Mouse (Mus musculus) stomach, embryonic 16.5 days (tissue): ENCODE results near the gene Gfy. TPM values are rescaled to one million over a fixed set of nuclear protein-coding genes. Genes with fewer than 3 reads are reported as not detected.

Experiments
- ATAC-seq: fragments of 200-750 bp; cut with Nextera tagmentation; 2 replicates; pipeline ENCODE4 v1.8.0; 2017; ENCODE audit warnings: moderate number of reproducible peaks, moderate TSS enrichment; ENCODE audit not compliant: insufficient read depth, low FRiP score
- H3K27ac ChIP-seq: fragments of 300-500 bp; sonication (generic); 2 replicates; pipeline ENCODE4 v1.5.1; 2014; ENCODE audit warnings: low read length
- H3K27me3 ChIP-seq: fragments of 300-500 bp; sonication (generic); 2 replicates; pipeline ENCODE4 v1.6.1; 2014; ENCODE audit warnings: low read length, control low read depth, mixed read lengths; ENCODE audit not compliant: control insufficient read depth, insufficient read depth
- H3K36me3 ChIP-seq: fragments of 300-500 bp; sonication (generic); 2 replicates; pipeline ENCODE4 v1.6.1; 2014; ENCODE audit warnings: low read length; ENCODE audit not compliant: control insufficient read depth, insufficient read depth
- H3K4me1 ChIP-seq: fragments of 300-500 bp; sonication (generic); 2 replicates; pipeline ENCODE4 v1.6.1; 2014; ENCODE audit warnings: low read length, control low read depth, mixed read lengths; ENCODE audit not compliant: control insufficient read depth, insufficient read depth
- H3K4me2 ChIP-seq: fragments of 300-500 bp; sonication (generic); 2 replicates; pipeline ENCODE4 v1.6.1; 2014; ENCODE audit warnings: low read depth, low read length, mixed read lengths
- H3K4me3 ChIP-seq: fragments of 300-500 bp; sonication (generic); replicated peaks from 2 replicates; pipeline ENCODE4 v1.5.1; 2014; ENCODE audit warnings: mild to moderate bottlenecking, low read length
- H3K9ac ChIP-seq: fragments of 300-500 bp; sonication (generic); 2 replicates; pipeline ENCODE4 v1.6.1; 2014; ENCODE audit warnings: low read length
- H3K9me3 ChIP-seq: fragments of 300-500 bp; sonication (generic); replicated peaks from 2 replicates; pipeline ENCODE4 v1.6.1; 2016; ENCODE audit warnings: low read length, control low read depth; ENCODE audit not compliant: control insufficient read depth
- WGBS: fragments of 180-500 bp; shearing (Covaris S2); extraction: QIAGEN DNeasy Blood & Tissue Kit; methylation state at CpG from one replicate; pipeline ENCODE4 v1.1.7; 2014; 5-methylcytosine and 5-hydroxymethylcytosine counted together
- microRNA-seq: library from miRNA; unstranded; fragments of <30 nt; microRNA quantifications from one replicate; pipeline ENCODE4, GENCODE M21; 2016
- polyA plus RNA-seq: library from polyadenylated mRNA; unstranded; fragments of >200 nt; fragmentation: Nextera tagmentation; extraction: Ambion mirVana; gene quantifications from 2 replicates; pipeline ENCODE4 v1.2.1, GENCODE M21; 2015

The Gfy gene
- polyA plus RNA-seq, 1 experiment from 2014 or later = not detected

GRCm38 (mm10) chr7:45129776-45130512 lies 49.4 kb downstream of the Gfy start:
- H3K9ac ChIP-seq = peak overlapping the region; percentile 73
- ATAC-seq = no peak
- WGBS = 56% methylated on average over 15 of the region's 15 CpGs
- peak overlapping the region; percentile 84 for H3K27ac ChIP-seq
- peak overlapping the region; percentile 50 for H3K4me3 ChIP-seq
- H3K4me2 ChIP-seq = peak overlapping the region; percentile 68
- H3K4me1 ChIP-seq = peaks cover 23% of the 10 kb centered on the region
- H3K27me3 ChIP-seq = no peaks in the 10 kb centered on the region
- H3K36me3 ChIP-seq = peaks cover 15% of the 10 kb centered on the region
- peaks cover 4% of the 10 kb centered on the region; the same call in 1 of the 2 replicates for H3K9me3 ChIP-seq

GRCm38 (mm10) chr7:45129318-45129717 lies 50.1 kb downstream of the Gfy start:
- Histone ChIP-seq H3K4me3 (peak overlapping the region; percentile 50), H3K36me3 (peaks cover 15% of the 10 kb centered on the region), H3K4me2 (peak overlapping the region; percentile 68), H3K4me1 (peaks cover 24% of the 10 kb centered on the region), H3K9me3 (peaks cover 4% of the 10 kb centered on the region; the same call in 1 of the 2 replicates), H3K9ac (peak overlapping the region; percentile 73), H3K27me3 (no peaks in the 10 kb centered on the region), H3K27ac (peak overlapping the region; percentile 84)
- ATAC-seq = no peak
- WGBS = under 1% methylated on average over 17 of the region's 17 CpGs

GRCm38 (mm10) chr7:45128624-45129246 lies 50.6 kb downstream of the Gfy start, which contains the start of gene Rpl13a:
TSS of gene Rpl13a (minus strand) at chr7:45128761.
- H3K4me1 ChIP-seq = peaks cover 24% of the 10 kb centered on the region

GRCm38 (mm10) chr7:45127700-45128224 lies 51.6 kb downstream of the Gfy start:
- Histone ChIP-seq H3K9me3 (no peaks in the 10 kb centered on the region), H3K4me2 (peak overlapping the region; percentile 69), H3K4me1 (peaks cover 29% of the 10 kb centered on the region), H3K9ac (peak overlapping the region; percentile 99), H3K27ac (peak overlapping the region; percentile 84), H3K36me3 (peaks cover 15% of the 10 kb centered on the region), H3K27me3 (no peaks in the 10 kb centered on the region), H3K4me3 (peak overlapping the region; percentile 62)
- WGBS = 2% methylated on average over 6 of the region's 6 CpGs
- ATAC-seq = no peak

More at GRCm38 (mm10) chr7:45128624-45129246, 50.6 kb downstream of the Gfy start, which contains the start of gene Rpl13a:
- H3K4me3 ChIP-seq = peak within 1 kb of the TSS; percentile 62
- peaks cover 4% of the 10 kb centered on the region; the same call in 1 of the 2 replicates for H3K9me3 ChIP-seq
- peak within 1 kb of the TSS; percentile 69 for H3K4me2 ChIP-seq
- under 1% methylated on average over 48 of the region's 48 CpGs for WGBS
- H3K36me3 ChIP-seq = peaks cover 15% of the 10 kb centered on the region
- peak within 1 kb of the TSS; percentile 84 for H3K27ac ChIP-seq
- peak; percentile 94 for ATAC-seq
- no peaks in the 10 kb centered on the region for H3K27me3 ChIP-seq
- H3K9ac ChIP-seq = peak within 1 kb of the TSS; percentile 99

GRCm38 (mm10) chr7:45126844-45127699 lies 52.3 kb downstream of the Gfy start:
- peaks cover 17% of the 10 kb centered on the region for H3K36me3 ChIP-seq
- WGBS = 32% methylated on average over 21 of the region's 21 CpGs
- peak overlapping the region; percentile 99 for H3K9ac ChIP-seq
- H3K4me2 ChIP-seq = peak overlapping the region; percentile 69
- H3K4me1 ChIP-seq = peaks cover 36% of the 10 kb centered on the region
- ATAC-seq = no peak
- H3K27ac ChIP-seq = peak overlapping the region; percentile 84
- peak overlapping the region; percentile 62 for H3K4me3 ChIP-seq
- no peaks in the 10 kb centered on the region for H3K27me3 ChIP-seq
- no peaks in the 10 kb centered on the region for H3K9me3 ChIP-seq

Small RNA genes within 50 kb of the gene (microRNA-seq; reads per million reads assigned to microRNA genes)
- gene Mir5121 (21.7 reads per million, percentile 39 among the genes with 10 or more reads in this experiment), gene Mir7055 (not detected)

Other genes starting within 250 kb of the Gfy start
- gene Tsks, start 236.4 kb downstream of the Gfy start, polyA plus RNA-seq = 0.06 TPM in 1 of 2 replicates, not detected in the other
- 19.9 and 23.4 TPM in 2 replicates for gene Cpt1c, start 204.7 kb downstream of the Gfy start, polyA plus RNA-seq
- 302 and 324 TPM in 2 replicates for gene Prmt1, start 193.0 kb downstream of the Gfy start, polyA plus RNA-seq
- gene Irf3, start 181.9 kb downstream of the Gfy start, polyA plus RNA-seq = 96.2 and 96.4 TPM in 2 replicates
- 43.8 and 45.8 TPM in 2 replicates for gene Bcl2l12, start 180.9 kb downstream of the Gfy start, polyA plus RNA-seq
- 22.9 and 24.5 TPM in 2 replicates for gene Scaf1, start 163.2 kb downstream of the Gfy start, polyA plus RNA-seq
- gene Rras, start 161.6 kb downstream of the Gfy start, polyA plus RNA-seq = 63.6 and 68.0 TPM in 2 replicates
- 8.3 and 8.7 TPM in 2 replicates for gene Prr12, start 126.7 kb downstream of the Gfy start, polyA plus RNA-seq
- gene Nosip, start 117.1 kb downstream of the Gfy start, polyA plus RNA-seq = 55.7 TPM in 2 replicates
- gene Prrg2, start 116.9 kb downstream of the Gfy start, polyA plus RNA-seq = 24.7 and 27.4 TPM in 2 replicates
- 388 and 395 TPM in 2 replicates for gene Rcn3, start 87.3 kb downstream of the Gfy start, polyA plus RNA-seq
- 138 and 149 TPM in 2 replicates for gene Fcgrt, start 75.7 kb downstream of the Gfy start, polyA plus RNA-seq
- gene Rps11, start 55.1 kb downstream of the Gfy start, polyA plus RNA-seq = 1,225 and 1,374 TPM in 2 replicates
- gene Rpl13a, start 50.8 kb downstream of the Gfy start, polyA plus RNA-seq = 1,102 and 1,332 TPM in 2 replicates
- gene Gm45713, start 43.3 kb downstream of the Gfy start, polyA plus RNA-seq = not detected in 2 replicates
- gene Flt3l, start 43.1 kb downstream of the Gfy start, polyA plus RNA-seq = 2.2 and 2.8 TPM in 2 replicates
- gene Pih1d1, start 25.3 kb downstream of the Gfy start, polyA plus RNA-seq = 81.0 and 81.9 TPM in 2 replicates
- 39.5 and 49.2 TPM in 2 replicates for gene Aldh16a1, start 25.0 kb downstream of the Gfy start, polyA plus RNA-seq
- gene Slc17a7, start 15.6 kb downstream of the Gfy start, polyA plus RNA-seq = 0.15 and 0.22 TPM in 2 replicates
- not detected in 2 replicates for gene Pth2, start 1.4 kb upstream of the Gfy start, polyA plus RNA-seq
- 0.55 and 1.5 TPM in 2 replicates for gene Ccdc155, start 25.3 kb upstream of the Gfy start, polyA plus RNA-seq
- gene Dkkl1, start 32.6 kb upstream of the Gfy start, polyA plus RNA-seq = 2.1 and 4.9 TPM in 2 replicates
- gene Tead2, start 36.2 kb upstream of the Gfy start, polyA plus RNA-seq = 93.9 and 101 TPM in 2 replicates
- gene Cd37, start 59.5 kb upstream of the Gfy start, polyA plus RNA-seq = 2.7 and 5.0 TPM in 2 replicates
- not detected in 2 replicates for gene Slc6a16, start 61.5 kb upstream of the Gfy start, polyA plus RNA-seq
- not detected in 2 replicates for gene Slc6a21, start 97.9 kb upstream of the Gfy start, polyA plus RNA-seq
- gene Trpm4, start 154.2 kb upstream of the Gfy start, polyA plus RNA-seq = 30.1 and 32.2 TPM in 2 replicates
- gene Hrc, start 155.7 kb upstream of the Gfy start, polyA plus RNA-seq = 1.0 and 3.1 TPM in 2 replicates
- gene Ppfia3, start 187.4 kb upstream of the Gfy start, polyA plus RNA-seq = 5.5 and 6.3 TPM in 2 replicates
- 4.6 and 5.5 TPM in 2 replicates for gene Lin7b, start 191.0 kb upstream of the Gfy start, polyA plus RNA-seq
- 150 and 162 TPM in 2 replicates for gene Snrnp70, start 216.2 kb upstream of the Gfy start, polyA plus RNA-seq
- gene Kcna7, start 226.1 kb upstream of the Gfy start, polyA plus RNA-seq = 0.09 TPM in 1 of 2 replicates, not detected in the other
- 1.3 and 1.6 TPM in 2 replicates for gene Ntf5, start 234.1 kb upstream of the Gfy start, polyA plus RNA-seq
- not detected in 2 replicates for gene Lhb, start 241.3 kb upstream of the Gfy start, polyA plus RNA-seq